Mouse (Mus musculus) megakaryocyte progenitor cell, adult 5-6 weeks (primary cell): ENCODE data around the gene Adamtsl3. TPM values are rescaled to one million over a fixed set of nuclear protein-coding genes. Genes with fewer than 3 reads are reported as not detected.

Experiments used
- ATAC-seq: replicated peaks from 2 replicates; pipeline ENCODE4 v1.8.0; 2016; ENCODE audit warnings: mild to moderate bottlenecking, moderate TSS enrichment, inconsistent platforms; ENCODE audit not compliant: poor library complexity
- total RNA-seq, 2 experiments: library from RNA; stranded (forward) in 1 of 2; stranded (reverse) in 1 of 2; fragments of 157-497, 149-512 nt in 1 of 2; fragments of 200-1000 nt in 1 of 2; gene quantifications; 2 replicates each; pipeline versions ENCODE4 v1.2.3 to v1.2.4; 2015 to 2017

Adamtsl3 gene
- total RNA-seq, 2 experiments from 2014 or later = 0.04 to 0.05 TPM

DNA sequence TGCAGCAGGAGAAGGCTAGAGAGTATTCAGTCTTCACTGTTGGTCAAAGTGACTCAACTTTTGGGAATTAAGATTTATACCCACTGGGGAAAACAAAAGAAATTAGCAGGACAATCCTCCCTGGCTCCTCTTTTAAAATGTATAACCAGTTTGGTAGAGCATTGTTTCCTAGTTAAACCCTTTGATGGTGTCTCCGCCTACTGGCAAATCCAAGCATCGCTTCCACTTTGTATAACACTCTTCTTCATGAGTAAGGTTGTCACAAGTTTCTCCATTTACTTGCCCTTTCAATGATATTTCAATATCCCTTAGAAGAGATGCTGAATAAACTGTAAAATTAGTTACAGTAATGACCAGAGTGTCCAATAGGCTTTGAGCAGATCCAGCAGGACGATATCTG is 274.1 kb downstream of the Adamtsl3 start:
- ATAC-seq = peak; percentile 48; the same call in 1 of the 2 replicates

DNA sequence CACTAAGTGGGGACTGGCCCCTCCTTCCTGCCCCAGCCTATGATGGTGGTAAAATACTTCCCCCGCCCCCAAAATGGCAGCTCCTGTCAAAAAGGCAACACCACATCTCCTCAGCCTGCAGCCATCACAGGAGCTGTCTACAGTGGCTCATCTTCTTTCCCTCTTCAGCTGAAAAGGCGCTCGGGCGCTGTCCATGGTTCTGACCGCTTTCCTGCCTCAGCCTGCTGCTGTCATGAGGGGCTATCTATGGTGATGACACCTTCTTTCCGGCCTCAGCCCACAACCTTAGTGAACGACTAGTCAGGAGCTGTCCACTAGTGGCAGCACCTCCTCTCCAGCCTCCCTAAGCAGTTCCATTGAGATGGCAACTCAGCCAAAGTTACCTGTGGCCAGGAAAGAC is 289.8 kb downstream of the Adamtsl3 start:
- ATAC-seq = peak; percentile 91

DNA sequence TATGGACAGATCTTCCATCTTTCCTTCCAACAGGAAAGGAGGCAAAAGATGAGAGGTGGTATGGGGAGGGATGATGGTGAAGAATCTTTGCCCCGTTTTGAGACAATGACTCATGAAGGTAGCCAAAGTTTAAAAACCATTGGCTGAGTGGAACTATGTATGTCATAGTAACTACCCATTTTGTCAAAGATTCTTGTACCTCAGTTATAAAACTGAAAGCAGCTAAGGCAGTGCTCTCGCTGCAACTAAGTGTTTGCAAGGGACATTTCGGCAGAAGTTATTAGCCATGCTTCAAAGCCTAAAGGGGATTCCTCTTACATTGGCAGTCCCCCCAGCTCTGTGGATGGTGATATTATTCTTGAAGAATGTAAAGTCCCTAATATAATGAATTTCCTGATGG is 311.7 kb downstream of the Adamtsl3 start:
- no peak for ATAC-seq

DNA sequence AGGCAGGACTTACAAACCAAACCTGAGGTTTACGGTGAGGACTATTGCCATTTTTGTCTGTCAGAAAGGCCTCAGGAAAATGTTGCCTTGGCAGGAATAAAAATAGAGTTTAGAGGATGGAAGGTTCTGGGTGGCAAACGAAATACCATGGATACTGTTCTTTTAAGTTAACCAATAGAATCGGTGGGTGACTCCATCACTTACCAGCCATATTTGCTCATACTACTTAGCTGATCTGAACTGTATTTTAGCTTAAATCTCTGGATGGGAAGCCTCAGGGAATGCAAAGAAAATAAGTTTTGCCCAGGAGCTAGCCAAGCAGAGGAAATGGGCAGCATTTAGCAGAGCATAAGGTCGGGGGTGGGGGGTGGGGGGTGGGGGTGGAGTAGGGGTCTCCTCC is 312.4 kb downstream of the Adamtsl3 start:
- no peak for ATAC-seq

DNA sequence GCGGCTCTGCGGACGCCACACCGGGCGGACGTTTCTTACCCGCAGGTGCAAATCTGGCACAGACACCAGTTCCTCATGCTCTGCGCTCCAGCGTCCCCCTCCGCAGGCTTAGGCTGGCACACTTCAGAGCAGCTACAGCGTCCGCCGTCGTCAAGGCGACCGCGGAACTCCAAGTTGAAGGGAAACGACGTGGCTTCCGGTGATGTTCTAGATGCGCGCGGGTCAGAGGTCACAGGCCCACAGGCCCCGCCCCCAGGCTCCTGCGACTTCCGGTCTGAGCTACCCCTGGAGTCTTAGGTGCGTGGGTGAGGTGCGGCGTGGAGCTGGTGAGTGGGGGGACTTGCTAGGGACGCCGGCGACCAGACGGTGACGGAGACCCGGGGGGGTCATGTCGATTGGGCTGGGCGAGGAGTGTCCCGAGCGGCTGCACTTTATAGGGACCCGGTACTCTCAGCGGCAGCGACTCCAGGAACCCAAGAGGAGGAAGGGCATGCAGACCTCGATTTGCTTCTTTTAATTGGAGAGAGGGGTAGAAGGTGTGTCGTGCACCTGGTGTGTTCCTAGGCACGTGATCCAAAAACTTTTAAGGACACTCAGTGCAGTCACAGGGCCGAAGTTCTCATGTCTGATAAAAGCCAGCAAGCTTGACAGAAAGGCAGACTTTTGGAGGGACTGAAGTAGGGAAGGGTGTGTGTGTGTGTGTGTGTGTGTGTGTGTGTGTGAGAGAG is 313.0 kb downstream of the Adamtsl3 start, which contains the start of the genes Saxo2 and Efl1:
Saxo2 (minus strand) TSS at position 176 of the 728 bp plus-strand sequence.
Efl1 (plus strand) TSS at position 262 of the 728 bp plus-strand sequence.
- peak; percentile 99 for ATAC-seq

DNA sequence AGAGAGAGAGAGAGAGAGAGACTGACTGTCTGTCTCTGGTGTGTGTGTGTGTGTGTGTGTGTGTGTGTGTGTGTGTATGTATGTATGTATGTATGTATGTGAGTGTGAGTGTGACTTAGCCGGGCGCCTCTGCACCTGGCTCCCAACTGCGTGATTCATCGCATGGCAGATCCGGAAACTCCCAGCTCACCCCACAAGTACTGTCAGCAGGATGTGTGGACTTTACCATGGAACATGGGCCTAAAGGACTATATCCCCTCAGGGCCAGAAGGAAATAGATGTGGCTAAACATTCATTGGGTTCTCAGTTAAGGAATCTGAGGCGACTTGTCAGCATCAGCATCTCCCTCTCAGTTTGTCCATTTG is 313.6 kb downstream of the Adamtsl3 start:
- ATAC-seq = peak; percentile 20; the same call in 1 of the 2 replicates

Other genes with a start within 250 kb of the Adamtsl3 start
- not detected in 2 replicates for gene Sh3gl3, start 161.9 kb upstream of the Adamtsl3 start, total RNA-seq (2015)
- not detected in 2 replicates for gene Sh3gl3, start 161.9 kb upstream of the Adamtsl3 start, total RNA-seq (2017)